Mouse (Mus musculus): ENCODE measurements at regions not wholly inside any gene's neighbourhood (a gene's known extent, or its start where the extent isn't known, plus 50 kb on each side); places are given as distances from the start of the nearest gene placed in this dataset.

GRCm38 (mm10) chr12:93549900-93550299 is 1700.9 kb upstream of the Sel1l start:
- CTCF ChIA-PET: no interaction called here

- CTCF ChIA-PET: no interaction called here
Observed at GRCm38 (mm10) chr12:93523465-93523864, 1674.5 kb upstream of the Sel1l start.

- CTCF ChIA-PET: no interaction called here
Observed at GRCm38 (mm10) chr12:93486381-93486780, 1637.4 kb upstream of the Sel1l start.

- CTCF ChIA-PET: no interaction called here
Observed at GRCm38 (mm10) chr12:93462106-93462505, 1613.1 kb upstream of the Sel1l start.

GRCm38 (mm10) chr12:93449436-93449835 is 1600.5 kb upstream of the Sel1l start:
- CTCF ChIA-PET: no interaction called here

GRCm38 (mm10) chr12:93429218-93429617 is 1580.3 kb upstream of the Sel1l start:
- CTCF ChIA-PET: no interaction called here

GRCm38 (mm10) chr12:93427988-93428387 is 1579.0 kb upstream of the Sel1l start:
- CTCF ChIA-PET: no interaction called here

- CTCF ChIA-PET: no interaction called here
Observed at GRCm38 (mm10) chr12:93416381-93416780, 1567.4 kb upstream of the Sel1l start.

- CTCF ChIA-PET: no interaction called here
Observed at GRCm38 (mm10) chr12:93415791-93416190, 1566.8 kb upstream of the Sel1l start.

- CTCF ChIA-PET: no interaction called here
Observed at GRCm38 (mm10) chr12:93385578-93385977, 1536.6 kb upstream of the Sel1l start.

- CTCF ChIA-PET: no interaction called here
Observed at GRCm38 (mm10) chr12:93342933-93343332, 1494.0 kb upstream of the Sel1l start.

- CTCF ChIA-PET: no interaction called here
Observed at GRCm38 (mm10) chr12:93342525-93342924, 1493.6 kb upstream of the Sel1l start.

- CTCF ChIA-PET: no interaction called here
Observed at GRCm38 (mm10) chr12:93335520-93335919, 1486.6 kb upstream of the Sel1l start.

GRCm38 (mm10) chr12:93312214-93312613 is 1463.3 kb upstream of the Sel1l start:
- CTCF ChIA-PET: no interaction called here

- CTCF ChIA-PET: no interaction called here
Observed at GRCm38 (mm10) chr12:93281816-93282215, 1432.9 kb upstream of the Sel1l start.

- CTCF ChIA-PET: no interaction called here
Observed at GRCm38 (mm10) chr12:93273652-93274051, 1424.7 kb upstream of the Sel1l start.

- CTCF ChIA-PET: no interaction called here
Observed at GRCm38 (mm10) chr12:93230237-93230636, 1381.3 kb upstream of the Sel1l start.

GRCm38 (mm10) chr12:93226826-93227225 is 1377.9 kb upstream of the Sel1l start:
- CTCF ChIA-PET: no interaction called here

GRCm38 (mm10) chr12:93221179-93221922 is 1372.4 kb upstream of the Sel1l start:
- CTCF ChIA-PET: no interaction called here

- CTCF ChIA-PET: no interaction called here
Observed at GRCm38 (mm10) chr12:93207596-93207995, 1358.6 kb upstream of the Sel1l start.

- CTCF ChIA-PET: no interaction called here
Observed at GRCm38 (mm10) chr12:93188940-93189339, 1340.0 kb upstream of the Sel1l start.

GRCm38 (mm10) chr12:93173744-93174143 is 1324.8 kb upstream of the Sel1l start:
- CTCF ChIA-PET: no interaction called here

- CTCF ChIA-PET: no interaction called here
Observed at GRCm38 (mm10) chr12:93160252-93160651, 1311.3 kb upstream of the Sel1l start.

- CTCF ChIA-PET: interaction anchor here (0.5 to 0.7 kb wide), 2 partner anchors 273 to 1477 kb away, joined by 3 to 6 read pairs; no protein-coding TSS in a partner anchor
Observed at GRCm38 (mm10) chr12:93152618-93153245, 1303.8 kb upstream of the Sel1l start.

All from spleen, embryonic (tissue).